Mouse (Mus musculus) spleen, postnatal 0 days (tissue): ENCODE measurements around the gene Asxl1. TPM values are rescaled to one million over a fixed set of nuclear protein-coding genes. Genes with fewer than 3 reads are reported as not detected.

Source experiments
- polyA plus RNA-seq: library from polyadenylated mRNA; unstranded; fragments of >200 nt; fragmentation: Nextera tagmentation; extraction: Ambion mirVana; gene quantifications from 2 replicates; pipeline ENCODE4 v1.2.1, GENCODE M21; 2015

Asxl1 gene
- polyA plus RNA-seq: 10.9 and 13.5 TPM in 2 replicates

DNA sequence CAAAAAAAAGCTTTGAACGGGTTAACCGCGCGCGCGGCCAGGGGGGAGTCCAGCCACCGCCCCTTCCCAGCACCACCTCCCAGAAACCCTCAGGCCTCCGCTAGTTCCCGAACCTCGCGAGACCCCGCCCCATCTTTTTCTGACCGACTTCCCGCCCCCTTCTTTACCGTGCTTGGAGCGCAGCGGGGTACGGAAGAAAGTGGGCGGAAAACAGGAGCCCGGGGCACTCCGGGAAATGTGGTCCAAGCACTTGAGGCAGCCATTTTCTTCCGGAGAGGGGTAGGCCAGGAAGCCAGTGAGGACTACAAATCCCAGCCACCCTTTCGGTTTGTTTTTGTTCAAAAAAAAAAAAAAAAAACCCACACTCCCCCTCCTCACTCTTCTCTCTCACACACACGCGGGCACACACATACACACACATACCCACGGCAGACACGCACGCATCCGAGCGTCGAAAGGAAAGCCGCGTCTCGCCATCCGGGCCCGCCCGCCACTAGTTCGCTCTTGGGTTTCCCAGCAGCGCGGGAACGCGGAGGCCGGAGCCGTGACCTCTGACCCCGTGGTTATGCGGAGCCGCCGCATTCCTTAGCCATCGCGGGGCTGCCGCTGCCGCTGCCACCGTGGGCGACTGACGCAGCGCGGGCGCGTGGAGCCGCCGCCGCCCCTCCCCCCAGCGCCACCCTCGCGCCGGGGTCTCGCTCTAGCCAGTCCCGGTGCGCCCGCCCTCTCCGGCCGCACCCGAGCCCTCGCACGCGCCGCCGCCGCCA is at the start of gene Asxl1:
Gene Asxl1 (plus strand): TSS at position 376 of the 767 bp plus-strand sequence.

Other genes with a start within 250 kb of the Asxl1 start
- 21.3 and 29.9 TPM in 2 replicates for gene Hck, start 237.4 kb upstream of the Asxl1 start, polyA plus RNA-seq
- gene Tm9sf4, start 184.5 kb upstream of the Asxl1 start, polyA plus RNA-seq: 21.3 and 28.7 TPM in 2 replicates
- 4.3 and 5.1 TPM in 2 replicates for gene Tspyl3, start 120.4 kb upstream of the Asxl1 start, polyA plus RNA-seq
- gene Plagl2, start 104.4 kb upstream of the Asxl1 start, polyA plus RNA-seq: 11.7 and 12.3 TPM in 2 replicates
- 5.5 TPM in 2 replicates for gene Pofut1, start 104.3 kb upstream of the Asxl1 start, polyA plus RNA-seq
- 2.8 and 3.9 TPM in 2 replicates for gene Kif3b, start 54.4 kb upstream of the Asxl1 start, polyA plus RNA-seq
- not detected in 2 replicates for gene 4930404H24Rik, start 147.0 kb downstream of the Asxl1 start, polyA plus RNA-seq
- gene Nol4l, start 184.1 kb downstream of the Asxl1 start, polyA plus RNA-seq: 5.2 TPM in 2 replicates